Mouse (Mus musculus) ES-Bruce4 (cell line): ENCODE measurements around the gene Mapk3. TPM values are rescaled to one million over a fixed set of nuclear protein-coding genes. Genes with fewer than 3 reads are reported as not detected.
A peak's percentile ranks its signal among the peaks of the same experiment; 100 is the strongest.

Experiments used
- H3K27ac ChIP-seq: 2 replicates; pipeline ENCODE4 v1.5.1; 2012; ENCODE audit warnings: low read length, inconsistent platforms; ENCODE audit not compliant: insufficient read depth
- H3K27me3 ChIP-seq: 2 replicates; pipeline ENCODE4 v1.6.1; 2012; ENCODE audit warnings: mild to moderate bottlenecking, low read length, inconsistent platforms; ENCODE audit not compliant: control insufficient read depth, poor library complexity, insufficient read depth, severe bottlenecking
- H3K36me3 ChIP-seq: 2 replicates; pipeline ENCODE4 v1.6.1; 2012; ENCODE audit warnings: inconsistent platforms, mild to moderate bottlenecking, low read length, moderate library complexity; ENCODE audit not compliant: control insufficient read depth, poor library complexity, insufficient read depth, severe bottlenecking
- H3K4me1 ChIP-seq: one replicate; pipeline ENCODE4 v1.8.1; 2011; ENCODE audit warnings: low read length; ENCODE audit not compliant: control insufficient read depth, insufficient read depth
- H3K4me3 ChIP-seq: 2 replicates; pipeline ENCODE4 v1.5.1; 2011; ENCODE audit warnings: low read depth, mild to moderate bottlenecking, low read length
- H3K9ac ChIP-seq: 2 replicates; pipeline ENCODE4 v1.6.1; 2012; ENCODE audit warnings: low read depth, mild to moderate bottlenecking, inconsistent platforms; ENCODE audit not compliant: poor library complexity, severe bottlenecking
- H3K9me3 ChIP-seq: replicated peaks from 2 replicates; pipeline ENCODE4 v1.6.1; 2012; ENCODE audit warnings: mild to moderate bottlenecking, low read length, inconsistent platforms; ENCODE audit not compliant: control insufficient read depth, poor library complexity, insufficient read depth, severe bottlenecking
- CTCF ChIP-seq: IDR thresholded peaks from one replicate; pipeline ENCODE4 v1.8.1; 2011; ENCODE audit warnings: low read depth, low read length
- EP300 ChIP-seq: IDR thresholded peaks from 2 replicates; pipeline ENCODE4 v1.6.1; 2011; ENCODE audit warnings: low read depth, low read length; ENCODE audit not compliant: insufficient read depth
- POLR2A ChIP-seq: IDR thresholded peaks from one replicate; pipeline ENCODE4 v1.8.1; 2011; ENCODE audit warnings: low read length; ENCODE audit not compliant: insufficient read depth
- polyA plus RNA-seq: library from polyadenylated mRNA; stranded (reverse); fragments of >200 nt; gene quantifications from 2 replicates; pipeline ENCODE4 v1.2.4, GENCODE M21; 2011; ENCODE audit warnings: low read depth; ENCODE audit not compliant: missing spikeins, insufficient read depth, insufficient read length

The Mapk3 gene
- 102 and 121 TPM in 2 replicates for polyA plus RNA-seq

DNA sequence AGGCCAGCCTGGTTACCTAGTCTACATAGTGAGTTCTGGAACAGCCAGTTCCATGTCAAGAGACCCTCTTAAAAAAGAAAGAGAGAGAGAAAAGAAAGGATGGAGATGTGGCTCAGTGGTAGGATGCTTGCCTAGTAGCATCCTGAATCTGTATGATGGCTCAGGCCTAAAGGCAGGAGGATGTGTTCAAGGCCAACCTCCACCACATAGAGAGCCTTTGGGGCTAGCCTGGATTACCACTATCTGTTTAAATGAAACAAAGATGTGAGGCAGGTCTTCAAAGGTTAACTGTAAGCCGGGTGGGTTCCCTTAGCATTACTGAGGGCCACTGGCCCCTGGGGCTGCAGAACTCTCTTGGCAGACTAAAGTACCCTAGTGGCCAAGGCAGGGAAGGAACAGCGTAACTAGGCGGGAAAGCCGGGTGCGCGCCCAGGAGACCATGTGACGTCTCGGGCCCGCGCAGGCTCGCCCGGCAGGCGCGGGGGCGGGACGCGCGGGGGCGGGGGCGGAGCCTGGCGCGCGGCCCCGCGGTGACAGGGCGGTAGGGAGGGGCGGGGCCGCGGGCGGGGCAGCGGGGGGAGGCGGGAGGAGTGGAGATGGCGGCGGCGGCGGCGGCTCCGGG lies at the start of gene Mapk3:
Mapk3 (plus strand) TSS at position 552 of the 622 bp plus-strand sequence.
- Histone ChIP-seq H3K27ac (no peak within 1 kb of the TSS; the same call in 1 of the 2 replicates), H3K4me3 (peak within 1 kb of the TSS; percentile 82), H3K9me3 (no peaks in the 10 kb centered on the region), H3K9ac (peak within 1 kb of the TSS; percentile 65), H3K36me3 (peaks cover 7% of the 10 kb centered on the region; the same call in 1 of the 2 replicates), H3K27me3 (no peaks in the 10 kb centered on the region), H3K4me1 (peaks cover 4% of the 10 kb centered on the region)
- TF ChIP-seq CTCF (peak; percentile 30), POLR2A (peak; percentile 40), EP300 (0 out of 2 replicates have a peak, but pooled peaks have one; percentile 26)

DNA sequence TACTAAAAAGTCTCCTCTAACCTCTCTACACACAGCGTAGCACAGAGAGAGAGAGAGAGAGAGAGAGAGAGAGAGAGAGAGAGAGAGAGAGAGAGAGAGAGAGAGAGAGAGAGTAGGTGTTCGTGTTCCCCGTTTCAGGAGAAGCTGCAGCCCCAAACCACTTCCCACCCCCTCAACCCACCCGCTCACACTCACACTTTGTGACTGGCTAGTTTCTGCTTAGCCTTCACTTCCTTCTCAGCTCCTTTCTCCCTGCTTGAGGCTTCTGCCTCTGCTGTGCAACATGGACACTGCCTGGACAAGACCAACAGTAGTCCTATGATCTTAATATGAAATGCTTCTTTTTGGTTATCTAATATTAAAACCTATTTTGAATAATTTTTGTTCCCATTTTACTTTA lies 49.1 kb upstream of the Mapk3 start:
- TF ChIP-seq CTCF, result no peak
- no peak for TF ChIP-seq POLR2A
- TF ChIP-seq EP300, result no peak

DNA sequence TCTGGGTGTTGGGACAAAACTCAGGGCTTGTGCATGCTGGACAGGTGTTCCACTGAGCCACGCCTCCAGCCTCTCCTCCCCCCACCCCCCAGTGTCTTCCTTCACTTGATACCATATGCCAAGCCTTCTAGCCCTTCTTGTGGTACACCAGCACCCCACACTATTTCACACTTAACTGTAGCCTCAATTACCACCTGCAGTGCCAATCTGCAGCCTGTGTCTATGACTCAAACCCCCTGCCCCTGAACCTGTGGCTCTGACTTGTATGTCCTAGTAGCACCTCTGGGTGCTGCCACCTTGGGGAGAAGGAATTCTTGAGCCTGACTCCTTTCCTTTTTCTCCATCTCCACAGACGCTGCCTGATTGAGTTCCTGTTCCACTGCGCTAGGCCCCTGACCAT lies 47.5 kb upstream of the Mapk3 start:
- H3K27me3 ChIP-seq, result no peaks in the 10 kb centered on the region
- TF ChIP-seq EP300, result no peak
- TF ChIP-seq CTCF, result no peak
- TF ChIP-seq POLR2A, result no peak
- H3K27ac ChIP-seq, result no peak overlapping the region

More for the DNA sequence above, 49.1 kb upstream of the Mapk3 start:
- Histone ChIP-seq H3K27me3 (no peaks in the 10 kb centered on the region), H3K36me3 (no peaks in the 10 kb centered on the region), H3K4me3 (no peak overlapping the region), H3K27ac (no peak overlapping the region), H3K9ac (no peak overlapping the region), H3K9me3 (no peaks in the 10 kb centered on the region), H3K4me1 (no peaks in the 10 kb centered on the region)

DNA sequence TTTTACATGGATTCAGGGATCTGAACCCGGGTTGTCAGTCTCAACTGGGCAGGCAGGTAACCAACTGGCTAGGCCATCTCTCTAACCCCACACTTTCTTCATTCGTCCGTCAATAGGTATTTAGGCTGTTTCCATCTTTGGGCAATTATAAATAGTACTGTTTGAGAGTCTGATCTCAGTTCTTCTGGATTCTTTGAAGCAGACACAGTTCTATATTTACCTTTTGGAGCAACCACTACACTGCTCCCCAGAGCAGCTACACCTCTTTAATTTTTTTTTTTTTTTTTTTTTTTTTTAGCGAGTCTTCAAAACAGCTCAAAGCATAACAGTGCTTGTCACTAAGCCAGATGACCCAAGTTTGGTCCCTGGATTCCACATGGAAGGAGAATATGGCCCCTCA lies 43.7 kb upstream of the Mapk3 start:
- Histone ChIP-seq H3K27ac (no peak overlapping the region), H3K4me3 (no peak overlapping the region), H3K36me3 (no peaks in the 10 kb centered on the region), H3K4me1 (no peaks in the 10 kb centered on the region), H3K27me3 (no peaks in the 10 kb centered on the region), H3K9ac (no peak overlapping the region), H3K9me3 (no peaks in the 10 kb centered on the region)
- no peak for TF ChIP-seq EP300
- no peak for TF ChIP-seq POLR2A
- TF ChIP-seq CTCF, result no peak

More for the DNA sequence above, 47.5 kb upstream of the Mapk3 start:
- Histone ChIP-seq H3K9me3 (no peaks in the 10 kb centered on the region), H3K9ac (no peak overlapping the region), H3K36me3 (no peaks in the 10 kb centered on the region), H3K4me1 (no peaks in the 10 kb centered on the region), H3K4me3 (no peak overlapping the region)

DNA sequence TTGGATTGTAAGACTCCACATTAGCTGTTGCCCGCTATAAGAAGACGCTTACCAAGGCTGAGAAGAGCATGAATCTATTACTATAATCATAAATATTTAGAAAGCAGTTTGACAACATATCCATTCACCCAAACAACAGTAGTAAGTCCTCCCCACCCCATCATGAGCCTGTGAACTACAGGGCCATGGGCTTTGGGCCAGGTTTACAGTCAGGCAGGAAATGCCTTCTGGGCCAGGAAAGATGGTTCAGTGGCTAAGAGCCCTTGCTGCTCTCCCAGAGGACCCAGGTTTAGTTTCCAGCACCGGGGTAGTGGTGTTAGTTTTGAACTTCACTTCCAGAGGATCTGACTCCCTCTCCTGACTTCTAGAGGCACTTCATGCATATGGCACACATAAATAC lies 41.8 kb upstream of the Mapk3 start:
- no peaks in the 10 kb centered on the region for H3K4me1 ChIP-seq
- TF ChIP-seq CTCF, result no peak
- TF ChIP-seq POLR2A, result no peak
- TF ChIP-seq EP300, result no peak

DNA sequence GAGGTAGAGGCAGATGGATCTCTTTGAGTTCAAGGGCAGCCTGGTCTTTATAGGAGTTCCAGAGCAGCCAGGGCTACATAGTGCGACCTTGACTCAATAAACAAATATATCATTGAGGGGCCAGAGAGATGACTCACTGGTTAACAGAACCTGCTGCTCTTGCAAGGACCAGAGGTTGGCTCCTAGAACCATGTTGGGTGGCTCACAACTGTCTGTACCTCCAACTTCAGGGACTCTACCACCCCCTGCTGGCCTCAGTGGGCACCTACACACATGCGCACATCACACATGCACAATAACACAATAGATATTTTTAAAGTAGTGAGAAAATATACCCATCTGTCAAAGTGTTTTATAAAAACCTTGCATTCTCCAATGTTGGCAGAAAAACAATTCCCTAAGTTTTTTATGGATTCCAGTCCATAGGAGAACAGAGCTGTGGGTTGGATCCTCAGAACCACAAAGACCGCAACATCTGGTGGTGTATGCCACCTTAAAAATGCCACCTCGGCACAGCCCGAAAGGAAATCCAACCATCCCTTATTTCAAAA lies 40.5 kb upstream of the Mapk3 start:
- Histone ChIP-seq H3K27me3 (no peaks in the 10 kb centered on the region), H3K4me1 (no peaks in the 10 kb centered on the region), H3K9me3 (no peaks in the 10 kb centered on the region; the same call in 1 of the 2 replicates), H3K27ac (no peak overlapping the region), H3K9ac (no peak overlapping the region), H3K4me3 (no peak overlapping the region), H3K36me3 (no peaks in the 10 kb centered on the region)
- TF ChIP-seq CTCF (peak; percentile 73), EP300 (no peak), POLR2A (no peak)

More for the DNA sequence above, 41.8 kb upstream of the Mapk3 start:
- no peaks in the 10 kb centered on the region for H3K36me3 ChIP-seq
- no peaks in the 10 kb centered on the region for H3K27me3 ChIP-seq
- no peak overlapping the region for H3K4me3 ChIP-seq
- no peak overlapping the region for H3K9ac ChIP-seq
- H3K9me3 ChIP-seq, result no peaks in the 10 kb centered on the region; the same call in 1 of the 2 replicates
- H3K27ac ChIP-seq, result no peak overlapping the region
